Mouse (Mus musculus): ENCODE measurements at regions not wholly inside any gene's neighbourhood (a gene's known extent, or its start where the extent isn't known, plus 50 kb on each side); places are given as distances from the start of the nearest gene placed in this dataset.

- TF ChIP-seq POLR2A (IDR thresholded peaks at IDR 0.05; ENCODE audit: borderline replicate concordance, control insufficient read depth, low read depth, low read length) = no peak
- no peak for TF ChIP-seq CTCF (IDR thresholded peaks at IDR 0.05; ENCODE audit: control insufficient read depth, insufficient read depth, low read length)
Measured at GRCm38 (mm10) chr14:80170450-80171180, 186.7 kb downstream of the Olfm4 start.

Data from bone marrow, adult 2 months (tissue).